Mouse (Mus musculus): ENCODE measurements around the gene Nmb.

Gene Nmb

DNA sequence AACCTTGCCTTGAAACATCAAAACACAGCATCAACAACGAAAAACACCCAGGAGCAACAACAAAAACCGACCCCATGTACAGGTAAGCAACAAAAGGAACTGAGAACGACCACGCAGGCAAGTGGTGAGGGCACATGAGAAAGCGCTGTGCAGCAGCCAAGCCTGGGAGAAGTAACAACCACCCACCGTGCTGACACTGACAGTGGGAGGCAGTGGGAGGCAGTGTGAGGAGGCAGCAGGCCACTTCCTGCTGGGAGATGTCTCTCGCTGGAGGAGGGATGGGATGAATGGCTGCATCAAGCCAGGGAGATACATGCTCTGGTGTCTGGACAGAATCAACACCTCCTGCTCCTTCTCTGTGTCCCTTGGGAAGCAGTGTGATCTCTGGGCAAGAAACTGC, 7.7 kb downstream of the Nmb start:
- DNase-seq: no peak

DNA sequence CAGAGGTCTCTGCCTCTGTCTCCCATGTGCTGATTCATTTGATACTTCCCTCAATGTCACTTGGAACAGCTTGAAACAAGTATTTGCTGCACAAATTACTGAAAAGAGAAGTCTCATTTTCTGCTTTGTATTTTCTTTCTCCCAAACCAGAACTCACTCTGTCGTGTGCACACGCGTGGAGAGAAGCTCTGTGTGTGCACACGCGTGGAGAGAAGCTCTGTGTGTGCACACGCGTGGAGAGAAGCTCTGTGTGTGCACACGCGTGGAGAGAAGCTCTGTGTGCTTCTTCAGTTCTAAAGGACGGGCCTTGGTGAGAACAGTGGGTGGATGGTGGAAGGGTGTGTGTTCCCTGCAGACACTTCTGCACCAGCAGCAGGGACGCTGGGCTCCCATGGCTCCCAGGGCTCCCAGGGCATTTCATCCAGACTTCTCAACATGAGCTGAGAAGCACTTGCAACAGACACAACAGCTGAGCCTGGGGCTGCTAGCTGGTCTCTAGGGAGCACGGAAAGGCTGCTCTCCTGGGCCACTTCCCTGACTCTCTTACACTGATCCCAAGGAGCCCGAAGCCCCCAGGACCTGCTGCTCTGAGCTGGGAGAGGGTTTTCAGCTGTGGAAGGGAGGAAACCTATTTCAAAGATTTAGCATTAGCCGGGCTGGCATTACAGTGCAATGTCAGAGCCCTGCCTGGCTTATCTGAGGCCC, 9.9 kb downstream of the Nmb start:
- no peak for DNase-seq

DNA sequence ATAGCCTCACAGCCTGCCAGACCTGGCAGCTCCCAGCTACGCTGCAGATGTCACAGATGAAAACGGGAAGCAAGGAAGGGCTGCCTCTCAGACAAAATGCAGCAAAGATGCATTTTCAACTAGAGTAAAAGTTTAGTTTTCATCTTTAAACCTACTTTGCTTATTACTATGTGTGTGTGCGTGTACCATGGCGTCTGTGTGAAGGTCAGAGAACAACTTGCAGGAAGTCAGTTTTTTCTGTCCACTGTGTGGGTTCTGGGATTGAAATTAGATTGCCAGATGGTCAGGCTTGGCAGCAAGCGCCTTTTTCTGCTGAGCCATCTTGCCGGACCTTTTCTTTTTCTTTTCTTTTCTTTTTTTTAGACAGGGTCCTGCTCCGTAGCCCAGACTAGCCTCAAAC, 10.7 kb downstream of the Nmb start:
- no peak for DNase-seq

DNA sequence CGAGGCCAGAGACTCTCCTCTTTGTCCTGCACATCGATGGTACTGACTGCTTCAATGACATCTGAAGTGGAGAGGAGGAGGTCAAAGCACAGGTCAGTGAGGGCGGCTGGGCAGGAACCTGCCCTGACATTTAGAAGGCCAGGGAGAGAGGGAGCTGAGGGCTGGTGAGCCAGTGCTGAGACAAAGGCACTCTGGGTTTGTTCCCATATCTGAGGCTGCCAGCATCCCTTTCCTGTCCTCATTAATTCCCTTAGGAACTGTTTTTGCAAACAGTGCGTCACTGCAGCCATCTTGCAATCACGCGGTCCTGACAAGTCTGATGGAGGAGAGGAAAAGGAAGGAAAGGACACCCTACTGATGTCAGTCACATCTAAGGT, 11.1 kb downstream of the Nmb start:
- no peak for DNase-seq

DNA sequence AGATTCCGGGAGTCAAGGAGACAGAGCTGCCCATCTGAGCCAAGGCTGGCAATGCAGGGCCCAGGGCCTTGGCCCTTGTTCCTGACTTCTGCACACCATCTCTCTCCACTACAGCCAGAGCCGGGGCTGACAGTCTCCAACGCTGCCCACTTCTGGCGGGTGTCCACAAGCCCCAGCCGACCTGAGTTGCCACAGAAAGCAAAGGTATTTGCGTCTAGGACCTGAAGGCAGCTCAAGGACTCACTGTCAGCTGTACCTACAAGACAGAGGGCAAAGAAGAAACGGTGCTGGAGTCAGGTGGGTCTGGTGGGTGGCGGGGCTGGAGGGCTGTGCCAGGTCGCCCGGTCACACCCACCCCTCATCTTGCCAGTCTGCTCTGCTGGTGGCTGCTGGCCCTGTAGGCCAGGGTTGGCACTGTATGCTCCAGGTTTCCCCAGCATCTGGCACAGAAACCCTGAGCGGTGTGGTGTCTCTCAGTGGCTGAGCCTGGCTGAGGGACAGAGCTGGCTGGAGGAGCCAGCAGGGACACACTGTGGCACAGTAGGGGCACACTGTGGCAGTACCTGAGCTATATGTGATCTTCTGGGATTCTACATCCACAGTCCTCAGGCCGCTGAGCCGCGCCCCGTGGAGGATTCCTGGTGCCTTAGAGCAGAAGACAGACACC, 11.7 kb downstream of the Nmb start:
- no peak for DNase-seq

DNA sequence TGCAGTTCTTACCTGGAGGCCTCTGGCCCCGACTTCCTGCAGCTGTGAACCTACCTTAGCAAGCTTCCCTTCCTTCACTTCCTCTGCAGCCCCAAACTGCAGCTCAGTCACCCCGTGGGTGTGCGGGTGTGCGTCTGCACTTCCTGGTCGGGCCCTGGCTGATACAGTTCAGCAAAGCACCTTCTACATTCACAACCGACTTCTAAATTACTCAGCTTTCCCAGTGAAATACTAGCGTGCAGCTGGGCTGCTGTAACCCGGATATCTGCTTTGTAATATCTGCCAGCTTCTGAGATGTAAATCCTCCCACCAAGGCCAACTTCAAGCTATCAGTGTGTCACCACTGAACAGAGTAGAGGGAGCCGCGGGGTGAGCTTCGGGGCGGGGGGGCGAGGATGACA, 15.0 kb downstream of the Nmb start:
- no peak for DNase-seq

DNA sequence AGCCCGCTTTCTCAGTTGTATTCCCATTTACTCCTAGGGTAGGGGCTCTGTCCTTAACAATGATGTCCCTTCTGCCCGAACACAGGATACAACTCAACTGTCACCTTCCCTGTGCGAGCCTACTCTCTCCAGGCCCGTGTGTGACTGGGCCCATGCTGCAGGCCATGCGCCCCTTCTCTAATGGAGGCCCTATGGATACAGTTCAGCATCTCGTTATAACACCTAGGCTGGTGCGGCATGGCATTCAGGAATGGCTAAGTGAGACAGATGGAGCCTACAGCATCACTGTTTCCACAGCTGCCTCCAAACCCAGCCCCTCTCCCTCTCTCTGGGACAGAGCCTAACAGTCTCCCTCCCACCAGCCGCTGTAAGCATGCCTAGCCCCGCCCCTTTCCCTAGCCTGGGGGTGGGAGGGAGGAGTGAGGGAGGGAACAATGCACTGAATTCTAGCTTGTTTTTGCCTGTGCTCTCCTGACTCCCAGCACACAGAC, 15.8 kb downstream of the Nmb start:
- DNase-seq: peak; percentile 85

DNA sequence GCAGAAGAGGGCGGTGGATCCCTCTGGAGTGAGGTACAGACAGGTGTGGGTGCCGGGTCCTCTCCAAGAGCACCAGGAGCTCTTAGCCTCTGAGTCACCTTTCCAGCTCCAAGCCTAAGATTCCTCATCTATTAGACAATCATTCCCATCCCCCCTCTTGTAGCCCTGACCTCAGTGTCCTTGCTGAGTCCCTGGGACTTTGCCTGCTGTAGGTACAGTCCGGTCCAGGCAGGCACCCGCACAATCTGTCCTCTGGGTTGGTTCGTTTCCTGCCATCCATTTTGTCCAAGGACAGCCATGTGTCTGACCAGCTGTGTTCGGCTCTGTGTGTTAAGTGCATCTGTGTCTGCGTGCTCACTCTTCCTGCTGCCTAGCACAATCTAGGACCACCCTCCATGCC, 16.3 kb downstream of the Nmb start:
- DNase-seq: no peak

DNA sequence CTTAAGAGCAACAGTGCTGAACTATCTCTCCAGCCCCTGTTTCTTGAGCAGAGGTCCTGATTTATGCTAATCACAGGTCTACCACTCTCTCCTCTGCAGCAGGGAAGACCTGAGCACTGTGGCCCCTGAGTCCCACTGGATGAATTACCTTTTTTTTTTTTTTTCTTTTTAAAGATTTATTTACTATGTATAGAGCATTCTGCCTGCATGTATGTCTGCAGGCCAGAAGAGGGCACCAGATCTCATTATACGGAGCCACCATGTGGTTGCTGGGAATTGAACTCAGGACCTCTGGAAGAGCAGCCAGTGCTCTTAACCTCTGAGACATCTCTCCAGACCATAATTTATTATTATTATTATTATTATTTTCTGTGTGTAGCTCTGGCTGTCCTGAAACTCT, 19.2 kb downstream of the Nmb start:
- no peak for DNase-seq

DNA sequence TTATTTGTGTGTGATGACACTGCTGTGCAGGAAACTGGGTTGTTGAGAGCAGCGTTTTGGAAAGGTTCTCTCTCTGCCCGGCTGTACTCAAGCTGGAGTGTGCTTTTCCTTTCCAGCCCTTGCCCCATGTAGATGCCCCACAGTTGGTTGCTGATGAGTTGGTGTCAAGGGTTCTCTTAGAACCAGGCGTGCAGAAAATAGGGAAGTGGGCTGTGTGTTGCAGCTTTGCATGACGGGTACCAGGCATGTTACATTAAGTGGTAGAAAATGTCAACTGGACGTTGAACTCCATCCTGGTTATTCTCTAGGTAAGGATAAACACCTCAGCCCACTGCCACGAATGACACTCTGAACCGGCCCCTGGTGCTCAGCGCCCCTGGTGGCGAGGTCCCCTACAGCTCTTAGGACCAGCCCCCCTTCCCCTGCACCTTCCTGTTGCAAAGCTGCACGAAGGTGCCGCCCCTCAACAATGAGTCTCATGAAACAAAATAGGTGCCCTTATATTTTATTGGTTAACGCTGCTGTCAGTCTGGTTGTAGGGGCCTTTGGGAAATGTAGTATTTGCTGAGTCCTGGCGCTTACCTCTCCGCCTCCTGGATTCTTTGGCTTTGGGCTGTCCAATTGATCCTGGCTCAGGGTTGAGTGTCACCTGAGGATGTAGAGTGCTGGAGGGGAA, 21.9 kb downstream of the Nmb start:
- DNase-seq: peak; percentile 73

DNA sequence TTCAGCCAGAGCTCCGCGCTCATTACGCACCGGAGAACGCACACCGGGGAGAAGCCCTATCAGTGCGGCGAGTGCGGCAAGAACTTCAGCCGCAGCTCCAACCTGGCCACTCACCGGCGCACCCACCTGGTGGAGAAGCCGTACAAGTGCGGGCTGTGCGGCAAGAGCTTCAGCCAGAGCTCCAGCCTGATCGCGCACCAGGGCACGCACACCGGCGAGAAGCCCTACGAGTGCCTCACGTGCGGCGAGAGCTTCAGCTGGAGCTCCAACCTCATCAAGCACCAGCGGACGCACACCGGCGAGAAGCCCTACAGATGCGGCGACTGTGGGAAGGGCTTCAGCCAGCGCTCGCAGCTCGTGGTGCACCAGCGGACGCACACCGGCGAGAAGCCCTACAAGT, 29.1 kb downstream of the Nmb start:
- DNase-seq: no peak

DNA sequence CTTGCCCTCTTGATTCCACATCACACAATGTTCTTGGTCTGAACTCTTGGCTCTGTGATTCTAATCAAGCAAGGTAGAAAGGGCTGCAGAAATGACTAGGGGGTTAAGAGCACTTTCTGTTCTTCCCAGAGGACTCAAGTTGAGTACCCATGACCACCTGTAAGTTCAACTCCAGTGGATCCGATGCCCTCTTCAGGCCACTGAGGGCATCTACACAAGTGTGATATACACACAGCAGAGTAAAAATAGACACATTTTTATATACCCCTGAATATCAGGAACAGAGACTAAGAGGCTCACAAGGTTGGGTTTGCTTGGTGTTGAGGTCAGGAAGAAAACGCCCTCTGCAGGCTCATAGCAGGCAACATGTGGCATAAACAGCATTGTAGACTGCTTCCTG, 31.2 kb downstream of the Nmb start:
- no peak for DNase-seq

DNA sequence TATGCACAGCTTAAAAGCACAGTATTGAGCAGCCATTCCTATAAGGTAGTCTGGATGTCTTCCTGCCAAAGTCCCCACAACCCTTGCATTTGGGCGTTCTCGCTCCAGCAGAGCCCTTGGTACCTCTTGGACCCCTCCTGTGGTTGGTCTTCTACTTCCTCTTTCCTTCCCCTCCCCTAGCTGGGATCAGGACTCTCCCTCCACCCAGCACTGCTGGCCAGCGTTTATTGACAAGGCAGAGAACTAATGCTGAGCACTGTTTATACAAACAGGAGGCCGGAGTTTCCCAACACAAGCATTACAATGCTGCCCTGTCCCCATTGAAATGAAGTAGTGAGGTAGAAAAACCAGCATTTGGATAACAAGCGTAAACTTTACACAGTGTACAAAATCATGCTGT, 31.8 kb downstream of the Nmb start:
- no peak for DNase-seq

DNA sequence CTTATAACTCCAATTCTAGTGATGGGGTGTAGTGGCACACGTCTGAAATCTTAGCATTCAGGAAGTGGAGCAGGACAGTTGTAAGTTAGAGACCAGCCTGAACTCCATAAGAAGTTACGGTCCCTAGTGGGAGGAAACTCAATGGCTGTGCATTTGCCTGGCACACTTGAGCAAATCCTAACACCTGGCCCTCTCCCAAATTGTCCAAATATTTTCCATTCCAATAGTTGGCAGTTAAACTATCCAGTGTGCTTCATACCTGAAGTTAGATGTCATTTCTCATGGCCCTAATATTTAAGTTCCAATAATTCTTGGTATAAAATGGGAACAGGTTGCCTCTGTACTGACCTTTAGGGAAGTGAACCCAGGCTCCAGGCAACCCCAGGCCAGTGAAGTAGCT, 36.2 kb downstream of the Nmb start:
- no peak for DNase-seq

DNA sequence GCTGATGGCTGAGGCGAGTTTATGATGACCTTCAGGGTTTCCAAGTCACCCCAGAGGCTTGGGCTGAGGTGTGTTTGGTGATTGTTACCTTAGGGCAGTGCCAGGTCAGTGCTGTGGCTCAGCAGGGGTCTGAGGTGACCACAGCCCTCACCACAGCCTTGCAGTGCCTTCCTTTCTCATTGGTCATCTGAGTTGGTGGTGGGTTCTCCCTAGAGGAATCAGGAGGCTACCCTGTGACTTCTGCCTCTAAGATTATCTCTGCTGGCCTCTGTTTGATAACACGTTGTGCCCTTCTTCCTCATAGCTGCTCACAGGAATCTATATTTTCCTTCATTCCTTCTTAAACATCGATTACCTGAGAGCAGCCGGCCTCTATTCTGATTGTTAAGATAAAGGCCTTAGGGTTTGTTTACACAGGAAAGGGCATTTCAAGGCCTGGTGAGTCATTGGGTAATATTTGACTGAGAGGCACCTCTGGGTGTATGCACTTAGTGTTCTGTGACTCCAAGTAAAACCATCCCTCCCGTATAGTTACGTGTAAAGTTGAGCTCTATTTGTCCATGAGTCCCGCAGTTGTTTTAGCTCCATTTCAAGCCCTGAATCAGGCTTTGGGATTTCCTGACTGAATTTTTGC, 38.2 kb downstream of the Nmb start:
- DNase-seq: no peak

DNA sequence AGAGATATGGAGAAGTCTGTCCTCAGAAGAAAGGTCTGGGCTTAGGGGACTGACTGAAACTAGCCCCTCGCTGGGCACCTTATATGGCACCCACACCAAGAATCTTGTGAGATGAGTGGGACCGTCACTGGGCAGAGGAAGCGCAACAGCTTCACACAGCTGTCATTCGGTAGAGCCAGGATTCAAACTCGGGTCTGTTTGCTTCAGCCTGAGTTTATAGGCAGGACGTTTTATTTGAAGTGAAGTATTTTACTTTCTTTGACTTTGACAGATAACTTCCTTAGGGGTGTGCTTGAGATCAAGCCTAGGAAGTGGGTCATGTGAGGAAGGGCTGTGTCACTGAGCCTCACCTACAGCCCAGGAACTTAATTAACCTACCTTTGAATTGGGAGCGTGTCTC, 39.4 kb downstream of the Nmb start:
- no peak for DNase-seq

DNA sequence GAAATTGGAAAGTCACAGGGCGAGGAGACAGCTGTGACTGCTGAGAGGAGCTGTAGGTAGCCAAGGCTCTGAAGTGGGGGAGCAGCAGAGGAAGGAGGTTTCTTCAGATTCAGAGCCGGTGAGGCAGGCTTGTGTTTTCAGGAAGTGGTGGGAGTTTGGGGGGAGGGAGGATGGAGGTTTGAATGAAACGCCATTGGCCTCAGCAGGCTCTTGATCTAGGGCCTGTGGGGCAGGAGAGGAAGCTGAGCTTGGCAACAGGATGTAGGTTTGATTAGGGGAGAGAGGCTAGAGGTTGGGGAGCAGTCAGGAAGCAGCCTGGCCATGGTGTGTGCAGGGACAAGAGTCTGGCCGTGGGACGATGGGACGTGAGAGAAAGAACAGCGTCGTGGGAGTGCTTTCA, 40.0 kb downstream of the Nmb start:
- no peak for DNase-seq

DNA sequence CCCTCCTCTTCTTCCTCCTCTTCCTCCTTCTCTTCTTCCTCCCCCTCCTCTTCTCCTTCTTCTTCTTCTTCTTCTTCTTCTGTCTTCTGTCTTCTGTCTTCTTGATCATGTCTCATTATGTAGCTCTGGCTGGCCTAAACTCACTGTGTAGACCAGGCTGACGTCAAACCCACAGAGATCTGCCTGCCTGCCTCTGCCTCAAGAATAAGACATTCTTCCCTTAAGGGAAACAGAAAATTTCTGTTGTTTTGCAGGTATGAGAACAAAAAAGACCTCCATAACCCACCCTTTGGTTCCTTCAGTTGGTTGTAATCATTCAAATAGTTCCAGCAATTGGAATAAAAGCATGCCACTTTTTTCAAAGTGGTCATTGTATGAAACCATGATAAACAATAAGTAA, 40.7 kb downstream of the Nmb start:
- DNase-seq: no peak

DNA sequence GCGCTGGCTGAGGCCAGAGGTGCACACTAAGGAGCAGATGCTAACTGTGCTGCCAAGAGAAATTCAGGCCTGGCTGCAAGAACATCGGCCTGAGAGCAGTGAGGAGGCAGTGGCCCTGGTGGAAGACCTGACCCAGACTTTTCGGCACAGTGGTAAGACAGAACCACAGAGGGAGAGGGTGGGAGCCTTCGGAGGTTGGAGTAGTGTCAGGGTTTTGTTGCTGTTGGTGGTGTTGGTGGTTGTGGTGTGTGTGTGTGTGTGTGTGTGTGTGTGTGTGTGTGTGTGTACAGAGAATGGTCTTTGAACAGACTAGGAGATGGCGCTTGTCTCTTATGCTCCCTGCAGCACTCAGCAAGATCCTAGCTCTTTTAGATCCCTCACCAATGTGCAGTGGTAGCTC, 41.4 kb downstream of the Nmb start:
- DNase-seq: no peak

DNA sequence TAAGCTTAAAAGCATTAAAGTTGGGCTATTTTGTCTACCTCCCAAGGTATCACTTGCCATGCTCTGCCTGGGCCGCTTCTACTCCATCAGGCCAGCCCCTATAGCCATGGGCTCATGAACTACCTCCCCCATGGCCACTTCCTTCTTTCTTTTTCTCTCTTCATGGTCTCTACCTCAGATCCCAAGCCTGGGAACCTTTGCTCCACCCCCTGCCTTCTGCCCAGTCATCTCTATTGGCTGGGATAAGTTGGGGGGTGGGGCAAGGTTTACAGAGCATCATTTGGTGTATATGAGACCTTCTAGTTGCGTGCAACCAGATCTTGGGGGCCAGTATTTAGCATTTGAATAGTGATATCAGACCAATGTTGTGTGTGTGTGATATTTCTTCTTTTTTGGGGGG, 42.4 kb downstream of the Nmb start:
- no peak for DNase-seq

DNA sequence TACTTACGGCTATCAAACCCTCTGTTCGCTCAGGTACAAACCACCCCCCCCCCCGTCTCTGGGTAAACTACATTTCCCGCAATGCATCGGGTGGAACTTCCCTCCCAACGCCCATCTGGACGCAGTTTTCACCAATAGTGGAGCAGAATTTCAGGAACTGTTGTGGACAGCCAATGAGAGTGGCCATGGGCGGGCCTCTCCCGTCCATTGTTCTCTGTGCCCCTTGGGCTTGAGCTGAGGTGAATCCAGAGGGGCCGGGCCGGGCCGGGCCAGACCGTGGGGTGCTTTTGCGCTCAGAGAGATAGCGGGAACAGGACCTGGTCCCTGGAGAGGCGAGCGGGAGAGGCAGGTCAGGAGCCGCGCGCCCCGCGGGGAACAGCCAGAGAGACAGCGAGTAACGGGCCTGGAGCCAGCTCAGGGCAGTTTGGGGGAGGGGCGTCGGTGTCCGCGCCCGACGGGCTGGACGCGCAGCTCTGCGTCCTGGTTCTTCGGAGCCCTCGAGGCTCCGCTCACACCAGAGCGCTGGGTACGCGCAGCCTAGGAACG, 44.1 kb downstream of the Nmb start, which contains the start of gene Zscan2:
Gene Zscan2, plus strand, starts transcription at position 192 of the 546 bp plus-strand sequence.
- DNase-seq: peak; percentile 96

DNA sequence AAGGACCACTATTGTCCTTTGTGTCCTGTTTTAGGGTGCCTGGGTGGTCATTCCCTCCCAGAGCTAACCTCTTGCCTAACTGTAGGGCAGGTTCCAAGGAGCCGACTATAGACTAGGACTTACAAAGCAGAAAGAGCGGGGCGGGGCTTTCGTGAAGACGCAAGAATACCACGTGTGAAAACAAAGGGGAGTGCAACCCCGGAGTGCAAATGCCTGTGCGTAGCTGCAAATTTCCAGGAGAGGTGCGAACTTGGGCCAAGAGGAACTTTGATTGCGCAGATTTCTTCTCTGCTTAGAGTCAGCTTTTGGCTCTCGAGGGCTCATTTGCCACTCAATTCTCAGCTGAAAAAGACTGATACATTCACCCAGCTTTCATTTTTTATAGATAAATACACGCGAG, 44.6 kb downstream of the Nmb start:
- DNase-seq: peak; percentile 89

DNA sequence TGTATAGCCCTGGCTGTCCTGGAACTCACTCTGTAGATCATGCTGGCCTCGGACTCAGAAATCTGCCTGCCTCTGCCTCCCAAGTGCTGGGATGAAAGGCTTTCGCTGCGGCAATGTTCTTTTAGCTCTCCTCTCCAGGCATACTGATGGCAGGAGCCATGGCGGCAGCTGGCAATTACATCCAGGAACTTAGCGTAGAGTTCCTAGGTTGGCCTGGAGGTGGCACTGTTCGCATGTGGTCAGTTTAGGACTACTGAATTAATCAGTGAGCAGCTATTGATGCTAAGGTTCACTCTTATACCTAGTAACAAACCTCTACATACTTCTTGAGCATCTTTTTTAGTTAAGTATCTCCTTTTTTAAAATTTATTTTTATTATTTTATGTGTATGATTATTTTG, 47.7 kb downstream of the Nmb start:
- peak; percentile 83 for DNase-seq

DNA sequence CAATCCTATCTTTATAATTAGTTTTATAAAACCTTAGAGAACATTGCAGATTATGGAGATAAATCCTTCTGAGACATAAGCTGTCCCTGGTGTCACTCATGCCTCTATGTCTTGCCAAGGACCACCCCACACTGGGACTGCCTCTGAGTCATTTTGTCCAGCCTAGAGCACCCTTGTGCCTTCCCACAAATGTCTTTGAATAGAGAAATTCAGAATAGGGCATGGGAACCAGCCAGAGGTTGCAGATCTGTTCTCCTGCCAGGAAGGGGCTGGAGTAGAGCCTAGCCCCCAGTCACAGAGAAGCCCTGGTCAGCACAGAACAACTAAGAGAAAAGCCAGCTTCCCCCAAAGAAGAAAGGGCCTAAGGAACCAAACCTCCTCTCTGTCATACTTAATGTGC, 49.6 kb downstream of the Nmb start:
- no peak for DNase-seq
